Mouse (Mus musculus) liver, postnatal 0 days (tissue): ENCODE data around the gene Ccdc191. TPM values are rescaled to one million over a fixed set of nuclear protein-coding genes. Genes with fewer than 3 reads are reported as not detected.

ENCODE experiments used
- ATAC-seq: fragments of 200-750 bp; cut with Nextera tagmentation; 2 replicates; pipeline ENCODE4 v1.8.0; 2017; ENCODE audit warnings: mild to moderate bottlenecking, moderate library complexity
- DNase-seq: peaks from one replicate; pipeline ENCODE4 v3.0.0-alpha.2; 2016
- H3K27ac ChIP-seq: fragments of 300-500 bp; sonication (generic); 2 replicates; pipeline ENCODE4 v1.5.1; 2014; ENCODE audit warnings: antibody characterized with exemption, moderate library complexity, mild to moderate bottlenecking, low read depth
- H3K27me3 ChIP-seq: fragments of 300-500 bp; sonication (generic); 2 replicates; pipeline ENCODE4 v1.6.1; 2014; ENCODE audit warnings: low read length, control low read depth, mixed read lengths; ENCODE audit not compliant: insufficient read depth
- H3K36me3 ChIP-seq: fragments of 300-500 bp; sonication (generic); replicated peaks from 2 replicates; pipeline ENCODE4 v1.6.1; 2014; ENCODE audit warnings: mild to moderate bottlenecking, control low read depth, low read length, moderate library complexity, mixed read lengths; ENCODE audit not compliant: insufficient read depth
- H3K4me1 ChIP-seq: fragments of 300-500 bp; sonication (generic); 2 replicates; pipeline ENCODE4 v1.6.1; 2014; ENCODE audit warnings: antibody characterized with exemption, mild to moderate bottlenecking, control low read depth; ENCODE audit not compliant: insufficient read depth
- H3K4me2 ChIP-seq: fragments of 300-500 bp; sonication (generic); 2 replicates; pipeline ENCODE4 v1.6.1; 2014; ENCODE audit warnings: low read depth, mild to moderate bottlenecking, low read length, moderate library complexity, mixed read lengths
- H3K4me3 ChIP-seq: fragments of 300-500 bp; sonication (generic); 2 replicates; pipeline ENCODE4 v1.5.1; 2014; ENCODE audit warnings: low read depth, low read length
- H3K9ac ChIP-seq: fragments of 300-500 bp; sonication (generic); replicated peaks from 2 replicates; pipeline ENCODE4 v1.6.1; 2014; ENCODE audit warnings: mild to moderate bottlenecking, moderate library complexity
- H3K9me3 ChIP-seq: fragments of 300-500 bp; sonication (generic); 2 replicates; pipeline ENCODE4 v1.6.1; 2016; ENCODE audit warnings: mild to moderate bottlenecking, control low read depth, low read length, mixed read lengths
- CTCF ChIP-seq: sonication (generic); IDR thresholded peaks from 2 replicates; pipeline ENCODE4 v1.5.1; 2016; ENCODE audit warnings: antibody characterized with exemption, low read depth
- EP300 ChIP-seq: IDR thresholded peaks from 2 replicates; pipeline ENCODE4 v1.6.1; 2016; ENCODE audit warnings: antibody characterized with exemption, low read depth, mild to moderate bottlenecking
- WGBS: fragments of 180-500 bp; shearing (Covaris S2); extraction: QIAGEN DNeasy Blood & Tissue Kit; methylation state at CpG from one replicate; pipeline ENCODE4 v1.1.7; 2014; ENCODE audit not compliant: insufficient replicate concordance; 5-methylcytosine and 5-hydroxymethylcytosine counted together
- polyA plus RNA-seq: library from polyadenylated mRNA; unstranded; fragments of >200 nt; fragmentation: Nextera tagmentation; extraction: Ambion mirVana; gene quantifications from 2 replicates; pipeline ENCODE4 v1.2.1, GENCODE M21; 2015

Gene Ccdc191
- polyA plus RNA-seq, 1 experiment from 2014 or later = 4.0 TPM

- WGBS = 83% methylated on average over 8 of the region's 8 CpGs
- ATAC-seq = no peak
Measured at GRCm38 (mm10) chr16:43894501-43894900, 4.9 kb downstream of the Ccdc191 start.

DNA sequence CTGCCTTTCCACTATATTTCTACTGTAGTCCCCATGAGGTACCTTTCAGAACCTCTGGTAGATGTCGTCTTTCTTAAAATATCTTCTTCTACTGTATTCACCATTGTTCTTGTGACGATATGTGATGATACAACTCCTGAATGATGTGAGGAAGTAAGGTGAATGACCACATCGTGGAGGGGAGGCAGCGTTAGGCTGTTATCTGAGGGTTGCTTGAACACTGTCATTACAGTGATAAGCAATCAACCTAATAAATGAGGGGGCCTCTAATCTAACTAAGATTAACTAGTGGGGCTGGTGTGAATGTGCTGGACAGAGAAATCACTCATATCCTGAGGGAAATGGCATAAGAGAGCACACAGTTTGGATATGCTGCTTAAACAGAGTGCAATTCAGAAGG is 10.5 kb downstream of the Ccdc191 start:
- 51% methylated on average over 4 of the region's 4 CpGs for WGBS
- TF ChIP-seq EP300 (no peak), CTCF (no peak)
- Histone ChIP-seq H3K27me3 (no peaks in the 10 kb centered on the region), H3K27ac (no peak overlapping the region), H3K36me3 (peaks cover 6% of the 10 kb centered on the region; the same call in 1 of the 2 replicates), H3K4me3 (no peak overlapping the region), H3K4me2 (no peak overlapping the region), H3K4me1 (no peaks in the 10 kb centered on the region), H3K9me3 (no peaks in the 10 kb centered on the region), H3K9ac (no peak overlapping the region)
- DNase-seq = no peak
- no peak for ATAC-seq

More at GRCm38 (mm10) chr16:43894501-43894900, 4.9 kb downstream of the Ccdc191 start:
- Histone ChIP-seq H3K27ac (no peak overlapping the region), H3K4me1 (peaks cover 5% of the 10 kb centered on the region), H3K9ac (no peak overlapping the region), H3K27me3 (no peaks in the 10 kb centered on the region), H3K36me3 (no peaks in the 10 kb centered on the region), H3K4me3 (no peak overlapping the region), H3K9me3 (no peaks in the 10 kb centered on the region), H3K4me2 (no peak overlapping the region)
- DNase-seq = no peak
- no peak for TF ChIP-seq EP300
- no peak for TF ChIP-seq CTCF

- Histone ChIP-seq H3K36me3 (peaks cover 7% of the 10 kb centered on the region; the same call in 1 of the 2 replicates), H3K9ac (no peak overlapping the region), H3K4me2 (no peak overlapping the region), H3K27ac (no peak overlapping the region), H3K27me3 (no peaks in the 10 kb centered on the region), H3K4me3 (no peak overlapping the region), H3K9me3 (no peaks in the 10 kb centered on the region), H3K4me1 (no peaks in the 10 kb centered on the region)
- DNase-seq (no peak), ATAC-seq (no peak)
- TF ChIP-seq EP300 (no peak), CTCF (no peak)
Measured at GRCm38 (mm10) chr16:43900571-43900970, 11.0 kb downstream of the Ccdc191 start.

GRCm38 (mm10) chr16:43908881-43909280 is 19.3 kb downstream of the Ccdc191 start:
- no peak overlapping the region for H3K4me2 ChIP-seq
- no peaks in the 10 kb centered on the region for H3K9me3 ChIP-seq
- H3K36me3 ChIP-seq = peaks cover 5% of the 10 kb centered on the region
- H3K27me3 ChIP-seq = no peaks in the 10 kb centered on the region
- DNase-seq = no peak
- TF ChIP-seq CTCF = peak; percentile 56
- no peak for TF ChIP-seq EP300
- no peak overlapping the region for H3K27ac ChIP-seq
- H3K4me1 ChIP-seq = no peaks in the 10 kb centered on the region
- H3K4me3 ChIP-seq = no peak overlapping the region
- WGBS = 80% methylated on average over 2 of the region's 2 CpGs
- no peak for ATAC-seq
- H3K9ac ChIP-seq = no peak overlapping the region

GRCm38 (mm10) chr16:43918867-43919266 is 29.3 kb downstream of the Ccdc191 start:
- no peak for DNase-seq

GRCm38 (mm10) chr16:43922024-43922423 is 32.4 kb downstream of the Ccdc191 start:
- no peak overlapping the region for H3K4me2 ChIP-seq
- TF ChIP-seq CTCF (no peak), EP300 (no peak)
- H3K9me3 ChIP-seq = no peaks in the 10 kb centered on the region
- no peak overlapping the region for H3K4me3 ChIP-seq
- H3K9ac ChIP-seq = no peak overlapping the region
- no peak for ATAC-seq
- 71% methylated on average over 2 of the region's 2 CpGs for WGBS
- no peak overlapping the region for H3K27ac ChIP-seq
- no peaks in the 10 kb centered on the region for H3K4me1 ChIP-seq
- DNase-seq = no peak
- no peaks in the 10 kb centered on the region for H3K36me3 ChIP-seq
- no peaks in the 10 kb centered on the region for H3K27me3 ChIP-seq

More at GRCm38 (mm10) chr16:43918867-43919266, 29.3 kb downstream of the Ccdc191 start:
- no peak overlapping the region for H3K27ac ChIP-seq
- H3K4me3 ChIP-seq = no peak overlapping the region
- H3K36me3 ChIP-seq = no peaks in the 10 kb centered on the region; the same call in 1 of the 2 replicates
- 55% methylated on average over 3 of the region's 3 CpGs for WGBS
- no peaks in the 10 kb centered on the region for H3K4me1 ChIP-seq
- H3K9me3 ChIP-seq = no peaks in the 10 kb centered on the region
- no peak for TF ChIP-seq CTCF
- no peak for TF ChIP-seq EP300
- no peak for ATAC-seq
- no peaks in the 10 kb centered on the region for H3K27me3 ChIP-seq
- no peak overlapping the region for H3K9ac ChIP-seq
- no peak overlapping the region for H3K4me2 ChIP-seq

DNA sequence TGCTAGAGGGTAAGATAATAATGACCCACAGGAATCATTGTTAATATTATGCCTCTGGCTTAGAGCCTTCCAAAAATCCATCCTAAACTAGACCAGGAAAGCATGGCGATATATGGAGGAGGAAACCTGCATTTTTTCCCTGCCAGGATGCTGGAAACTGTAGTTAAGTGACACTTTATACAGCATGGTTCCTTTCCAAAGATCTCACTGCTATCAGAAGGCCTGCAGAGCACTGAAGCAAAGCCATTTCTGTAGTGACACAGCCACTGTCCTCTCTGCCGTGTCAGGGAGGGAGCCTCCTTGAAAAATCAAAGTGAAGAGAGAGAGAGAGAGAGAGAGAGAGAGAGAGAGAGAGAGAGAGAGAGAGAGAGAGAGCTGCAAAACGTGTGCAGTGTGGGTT is 33.0 kb downstream of the Ccdc191 start:
- H3K9me3 ChIP-seq = no peaks in the 10 kb centered on the region

More for the DNA sequence above, 33.0 kb downstream of the Ccdc191 start:
- WGBS = 71% methylated on average over 3 of the region's 3 CpGs
- Histone ChIP-seq H3K9ac (no peak overlapping the region), H3K4me1 (no peaks in the 10 kb centered on the region), H3K27ac (no peak overlapping the region), H3K36me3 (no peaks in the 10 kb centered on the region), H3K4me2 (no peak overlapping the region), H3K4me3 (no peak overlapping the region), H3K27me3 (no peaks in the 10 kb centered on the region)
- ATAC-seq = no peak
- TF ChIP-seq CTCF (no peak), EP300 (no peak)
- DNase-seq = no peak
